Mouse (Mus musculus) limb, embryonic 15.5 days (tissue): ENCODE measurements around the gene 5730596B20Rik. TPM values are rescaled to one million over a fixed set of nuclear protein-coding genes. Genes with fewer than 3 reads are reported as not detected.

Source experiments
- ATAC-seq: fragments of 200-750 bp; cut with Nextera tagmentation; 2 replicates; pipeline ENCODE4 v1.8.0; 2017; ENCODE audit warnings: low read depth, moderate TSS enrichment; ENCODE audit not compliant: insufficient number of reproducible peaks, low FRiP score, low TSS enrichment
- H3K27ac ChIP-seq: fragments of 300-500 bp; sonication (generic); 2 replicates; pipeline ENCODE4 v1.5.1; 2015; ENCODE audit warnings: moderate library complexity, mild to moderate bottlenecking, inconsistent platforms
- H3K27me3 ChIP-seq: fragments of 300-500 bp; sonication (generic); 2 replicates; pipeline ENCODE4 v1.6.1; 2015; ENCODE audit warnings: inconsistent platforms
- H3K36me3 ChIP-seq: fragments of 300-500 bp; sonication (generic); 2 replicates; pipeline ENCODE4 v1.6.1; 2015; ENCODE audit warnings: inconsistent platforms
- H3K4me1 ChIP-seq: fragments of 300-500 bp; sonication (generic); 2 replicates; pipeline ENCODE4 v1.6.1; 2015; ENCODE audit warnings: inconsistent platforms
- H3K4me2 ChIP-seq: fragments of 300-500 bp; sonication (generic); 2 replicates; pipeline ENCODE4 v1.6.1; 2015; ENCODE audit warnings: mild to moderate bottlenecking, inconsistent platforms
- H3K4me3 ChIP-seq: fragments of 300-500 bp; sonication (generic); 2 replicates; pipeline ENCODE4 v1.5.1; 2015; ENCODE audit warnings: mild to moderate bottlenecking, inconsistent platforms
- H3K9ac ChIP-seq: fragments of 300-500 bp; sonication (generic); 2 replicates; pipeline ENCODE4 v1.6.1; 2015; ENCODE audit warnings: inconsistent platforms
- H3K9me3 ChIP-seq: fragments of 300-500 bp; sonication (generic); 2 replicates; pipeline ENCODE4 v1.6.1; 2016; ENCODE audit warnings: inconsistent platforms
- WGBS: fragments of 180-500 bp; shearing (Covaris S2); methylation state at CpG from one replicate; pipeline ENCODE4 v1.1.7; 2015; 5-methylcytosine and 5-hydroxymethylcytosine counted together
- polyA plus RNA-seq: library from polyadenylated mRNA; unstranded; fragments of >200 nt; fragmentation: Nextera tagmentation; extraction: Ambion mirVana; gene quantifications from 2 replicates; pipeline ENCODE4 v1.2.1, GENCODE M21; 2015

Gene 5730596B20Rik
- polyA plus RNA-seq, 1 experiment from 2014 or later: 0.26 TPM

GRCm38 (mm10) chr6:52180213-52180710 is 3.0 kb downstream of the 5730596B20Rik start:
- no peak for ATAC-seq
- peaks cover 48% of the 10 kb centered on the region for H3K4me1 ChIP-seq
- H3K4me2 ChIP-seq: no peak overlapping the region
- WGBS: 58% methylated on average over 11 of the region's 11 CpGs
- H3K36me3 ChIP-seq: no peaks in the 10 kb centered on the region
- no peak overlapping the region for H3K4me3 ChIP-seq
- H3K9me3 ChIP-seq: no peaks in the 10 kb centered on the region
- no peak overlapping the region for H3K27ac ChIP-seq
- H3K27me3 ChIP-seq: peaks cover 73% of the 10 kb centered on the region
- no peak overlapping the region for H3K9ac ChIP-seq

- no peak overlapping the region for H3K27ac ChIP-seq
Observed at GRCm38 (mm10) chr6:52180726-52181125, 3.4 kb downstream of the 5730596B20Rik start.

GRCm38 (mm10) chr6:52182030-52182429 is 4.7 kb downstream of the 5730596B20Rik start:
- Histone ChIP-seq H3K27me3 (peaks cover 78% of the 10 kb centered on the region), H3K27ac (no peak overlapping the region)
- 59% methylated on average over 2 of the region's 2 CpGs for WGBS

More at GRCm38 (mm10) chr6:52180726-52181125, 3.4 kb downstream of the 5730596B20Rik start:
- H3K9ac ChIP-seq: no peak overlapping the region
- no peaks in the 10 kb centered on the region for H3K9me3 ChIP-seq
- peaks cover 74% of the 10 kb centered on the region for H3K27me3 ChIP-seq
- 82% methylated on average over 3 of the region's 3 CpGs for WGBS
- H3K4me2 ChIP-seq: no peak overlapping the region
- peaks cover 47% of the 10 kb centered on the region for H3K4me1 ChIP-seq
- ATAC-seq: no peak
- H3K36me3 ChIP-seq: no peaks in the 10 kb centered on the region
- no peak overlapping the region for H3K4me3 ChIP-seq

GRCm38 (mm10) chr6:52182793-52183192 is 5.5 kb downstream of the 5730596B20Rik start:
- Histone ChIP-seq H3K4me3 (no peak overlapping the region), H3K36me3 (no peaks in the 10 kb centered on the region), H3K27me3 (peaks cover 78% of the 10 kb centered on the region), H3K4me2 (no peak overlapping the region), H3K27ac (no peak overlapping the region), H3K9ac (no peak overlapping the region), H3K4me1 (peaks cover 28% of the 10 kb centered on the region; the same call in 1 of the 2 replicates), H3K9me3 (no peaks in the 10 kb centered on the region)
- 57% methylated on average over 1 of the region's 1 CpGs for WGBS
- no peak for ATAC-seq

More at GRCm38 (mm10) chr6:52182030-52182429, 4.7 kb downstream of the 5730596B20Rik start:
- Histone ChIP-seq H3K4me1 (peaks cover 34% of the 10 kb centered on the region), H3K4me2 (no peak overlapping the region), H3K9ac (no peak overlapping the region), H3K4me3 (no peak overlapping the region), H3K36me3 (no peaks in the 10 kb centered on the region), H3K9me3 (no peaks in the 10 kb centered on the region)
- no peak for ATAC-seq

GRCm38 (mm10) chr6:52183311-52184080 is 6.2 kb downstream of the 5730596B20Rik start:
- peaks cover 26% of the 10 kb centered on the region; the same call in 1 of the 2 replicates for H3K4me1 ChIP-seq
- H3K4me3 ChIP-seq: no peak overlapping the region

GRCm38 (mm10) chr6:52184668-52185067 is 7.4 kb downstream of the 5730596B20Rik start:
- Histone ChIP-seq H3K27ac (no peak overlapping the region), H3K36me3 (no peaks in the 10 kb centered on the region), H3K4me1 (peaks cover 22% of the 10 kb centered on the region; the same call in 1 of the 2 replicates), H3K27me3 (peaks cover 79% of the 10 kb centered on the region), H3K9ac (no peak overlapping the region), H3K9me3 (no peaks in the 10 kb centered on the region), H3K4me3 (no peak overlapping the region), H3K4me2 (no peak overlapping the region)
- 44% methylated on average over 6 of the region's 6 CpGs for WGBS
- no peak for ATAC-seq

More at GRCm38 (mm10) chr6:52183311-52184080, 6.2 kb downstream of the 5730596B20Rik start:
- Histone ChIP-seq H3K9me3 (no peaks in the 10 kb centered on the region), H3K36me3 (no peaks in the 10 kb centered on the region), H3K27ac (no peak overlapping the region), H3K27me3 (peaks cover 80% of the 10 kb centered on the region), H3K9ac (no peak overlapping the region), H3K4me2 (no peak overlapping the region)
- 46% methylated on average over 10 of the region's 10 CpGs for WGBS
- ATAC-seq: no peak

- Histone ChIP-seq H3K9ac (no peak overlapping the region), H3K27ac (no peak overlapping the region), H3K27me3 (peaks cover 79% of the 10 kb centered on the region), H3K4me3 (no peak overlapping the region), H3K4me2 (0 out of 2 replicates have a peak overlapping the region, but pooled peaks have one; percentile 14), H3K36me3 (no peaks in the 10 kb centered on the region), H3K9me3 (no peaks in the 10 kb centered on the region), H3K4me1 (peaks cover 24% of the 10 kb centered on the region; the same call in 1 of the 2 replicates)
- WGBS: 12% methylated on average over 19 of the region's 19 CpGs
- ATAC-seq: no peak
Observed at GRCm38 (mm10) chr6:52185222-52185621, 7.9 kb downstream of the 5730596B20Rik start.

GRCm38 (mm10) chr6:52185834-52186233 is 8.5 kb downstream of the 5730596B20Rik start:
- Histone ChIP-seq H3K27me3 (peaks cover 79% of the 10 kb centered on the region), H3K9ac (no peak overlapping the region), H3K4me3 (no peak overlapping the region), H3K36me3 (no peaks in the 10 kb centered on the region), H3K9me3 (no peaks in the 10 kb centered on the region), H3K4me2 (no peak overlapping the region), H3K27ac (no peak overlapping the region), H3K4me1 (peaks cover 30% of the 10 kb centered on the region)
- ATAC-seq: no peak
- WGBS: 48% methylated on average over 3 of the region's 3 CpGs

GRCm38 (mm10) chr6:52186500-52186899 is 9.2 kb downstream of the 5730596B20Rik start:
- Histone ChIP-seq H3K9ac (no peak overlapping the region), H3K9me3 (no peaks in the 10 kb centered on the region), H3K36me3 (no peaks in the 10 kb centered on the region), H3K4me3 (no peak overlapping the region), H3K4me2 (no peak overlapping the region), H3K27ac (no peak overlapping the region), H3K27me3 (peaks cover 78% of the 10 kb centered on the region), H3K4me1 (peaks cover 37% of the 10 kb centered on the region)
- 70% methylated on average over 1 of the region's 1 CpGs for WGBS
- no peak for ATAC-seq

- H3K9me3 ChIP-seq: no peaks in the 10 kb centered on the region
- H3K4me3 ChIP-seq: no peak overlapping the region
- H3K27ac ChIP-seq: peak overlapping the region; percentile 27; the same call in 1 of the 2 replicates
- 55% methylated on average over 5 of the region's 5 CpGs for WGBS
- H3K27me3 ChIP-seq: peaks cover 90% of the 10 kb centered on the region
- no peak overlapping the region for H3K9ac ChIP-seq
- no peaks in the 10 kb centered on the region for H3K36me3 ChIP-seq
- peaks cover 37% of the 10 kb centered on the region for H3K4me1 ChIP-seq
- no peak for ATAC-seq
- H3K4me2 ChIP-seq: no peak overlapping the region
Observed at GRCm38 (mm10) chr6:52189172-52189591, 11.9 kb downstream of the 5730596B20Rik start.

- no peak overlapping the region for H3K4me2 ChIP-seq
- no peak overlapping the region for H3K27ac ChIP-seq
- H3K9ac ChIP-seq: no peak overlapping the region
- no peak overlapping the region for H3K4me3 ChIP-seq
- 54% methylated on average over 8 of the region's 8 CpGs for WGBS
- H3K27me3 ChIP-seq: peaks cover 89% of the 10 kb centered on the region
- H3K9me3 ChIP-seq: no peaks in the 10 kb centered on the region
- peaks cover 31% of the 10 kb centered on the region for H3K4me1 ChIP-seq
- no peaks in the 10 kb centered on the region for H3K36me3 ChIP-seq
- no peak for ATAC-seq
Observed at GRCm38 (mm10) chr6:52189909-52190308, 12.6 kb downstream of the 5730596B20Rik start.

- Histone ChIP-seq H3K27me3 (peaks cover 87% of the 10 kb centered on the region), H3K4me3 (peak overlapping the region; percentile 59), H3K4me1 (peaks cover 26% of the 10 kb centered on the region)
Observed at GRCm38 (mm10) chr6:52190410-52190809, 13.1 kb downstream of the 5730596B20Rik start.

More at GRCm38 (mm10) chr6:52190410-52190809, 13.1 kb downstream of the 5730596B20Rik start:
- WGBS: 22% methylated on average over 23 of the region's 23 CpGs
- no peaks in the 10 kb centered on the region for H3K9me3 ChIP-seq
- peak overlapping the region; percentile 96; the same call in 1 of the 2 replicates for H3K4me2 ChIP-seq
- no peak for ATAC-seq
- H3K9ac ChIP-seq: no peak overlapping the region
- H3K36me3 ChIP-seq: no peaks in the 10 kb centered on the region
- H3K27ac ChIP-seq: no peak overlapping the region
